Mouse (Mus musculus) CH12F3 (cell line): ENCODE results near the gene Hap1.
"Not testable (repeated sequence)": the region's sequence is repeated elsewhere in the genome, so short reads cannot be mapped to it uniquely, and the experiment has no call there.

Source experiments
- in situ Hi-C: fragments of 300-500 bp; cut with MboI; formaldehyde crosslinking; loops from 2 replicates; pipeline ENCODE4 v1.14.3; 2020; ENCODE audit warnings: low sequenced_read_pairs

Hap1 gene

DNA sequence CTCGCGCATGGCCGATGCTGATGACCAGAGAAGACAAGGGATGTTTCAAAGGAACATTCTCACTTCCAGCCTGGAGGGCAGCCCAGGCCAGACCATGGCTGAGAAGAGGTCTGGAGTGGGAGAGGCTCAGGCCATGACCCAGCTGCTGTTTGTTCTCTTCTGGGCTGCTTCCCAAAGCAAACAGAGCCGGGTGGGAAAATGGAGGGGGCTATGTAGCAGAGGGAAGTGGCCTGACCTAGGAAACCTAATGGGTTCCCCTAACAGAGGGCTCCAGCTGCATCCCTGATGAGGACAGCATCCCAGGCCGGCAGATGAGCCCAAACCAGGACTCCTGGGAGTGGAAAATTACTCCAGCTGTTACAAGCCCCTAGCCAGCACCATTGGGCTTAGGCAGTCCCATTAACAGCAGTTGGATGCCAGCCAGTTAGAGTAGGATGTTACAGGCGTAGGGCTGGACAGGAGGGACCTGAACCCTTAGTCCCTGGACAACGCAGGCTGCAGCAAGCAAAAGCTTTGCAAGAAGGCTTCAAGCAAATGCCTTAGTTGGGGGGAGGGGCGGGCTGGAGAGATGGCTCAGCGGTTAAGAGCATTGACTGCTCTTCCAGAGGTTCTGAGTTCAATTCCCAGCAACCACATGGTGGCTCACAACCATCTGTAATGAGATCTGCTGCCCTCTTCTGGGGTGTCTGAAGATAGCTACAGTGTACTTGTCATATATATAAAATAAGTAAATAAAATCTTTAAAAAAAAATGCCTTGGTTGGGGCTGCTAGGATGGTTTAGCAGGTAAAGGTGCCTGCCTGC lies 35.4 kb upstream of the Hap1 start:
- in situ Hi-C loops: no loop called here

DNA sequence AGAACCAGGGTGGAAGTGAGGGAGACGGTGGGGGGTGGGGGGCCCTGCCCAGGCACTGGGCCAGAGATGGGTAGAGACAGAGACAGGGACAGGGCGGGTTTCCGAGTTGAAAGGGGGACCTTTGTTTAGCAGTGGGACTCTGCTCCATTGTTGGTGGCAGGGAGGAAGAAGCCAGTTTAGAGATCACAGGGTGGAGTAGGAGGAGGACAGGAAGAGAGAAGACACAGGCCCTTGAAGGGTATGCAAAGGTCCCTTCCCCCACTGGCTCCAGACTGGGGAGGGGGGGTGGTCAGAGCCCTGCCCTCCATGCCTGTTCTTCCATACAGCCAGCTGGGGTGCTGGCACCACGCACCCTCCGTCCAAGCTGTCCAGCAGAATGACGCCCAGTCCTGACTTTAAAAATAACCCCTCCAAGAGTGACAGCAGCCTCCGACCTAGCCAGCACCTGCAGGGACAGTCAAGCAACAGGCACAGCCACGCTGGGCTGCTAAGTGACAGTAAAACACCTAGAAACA lies 34.1 kb upstream of the Hap1 start:
- in situ Hi-C loops: no loop called here

DNA sequence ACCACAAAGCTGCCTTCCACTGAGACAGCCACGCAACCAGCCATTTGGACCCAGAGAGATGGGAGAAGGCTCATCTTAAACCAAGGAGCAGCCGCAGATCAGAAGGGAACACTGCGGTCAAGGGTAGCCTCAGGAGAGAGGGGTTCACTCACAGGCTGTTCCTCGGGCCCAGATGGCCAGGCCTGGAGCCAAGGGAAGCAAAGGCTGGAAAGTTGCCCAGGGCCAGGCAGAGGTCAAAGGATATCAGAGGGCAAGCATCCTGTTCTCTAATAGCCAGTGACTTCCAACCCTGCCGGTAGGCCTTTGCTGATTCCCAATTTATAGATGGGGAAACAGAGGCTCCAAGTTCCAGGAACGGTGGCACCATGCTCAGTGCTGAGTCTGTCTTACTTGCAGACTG lies 32.7 kb upstream of the Hap1 start:
- in situ Hi-C loops: no loop called here

DNA sequence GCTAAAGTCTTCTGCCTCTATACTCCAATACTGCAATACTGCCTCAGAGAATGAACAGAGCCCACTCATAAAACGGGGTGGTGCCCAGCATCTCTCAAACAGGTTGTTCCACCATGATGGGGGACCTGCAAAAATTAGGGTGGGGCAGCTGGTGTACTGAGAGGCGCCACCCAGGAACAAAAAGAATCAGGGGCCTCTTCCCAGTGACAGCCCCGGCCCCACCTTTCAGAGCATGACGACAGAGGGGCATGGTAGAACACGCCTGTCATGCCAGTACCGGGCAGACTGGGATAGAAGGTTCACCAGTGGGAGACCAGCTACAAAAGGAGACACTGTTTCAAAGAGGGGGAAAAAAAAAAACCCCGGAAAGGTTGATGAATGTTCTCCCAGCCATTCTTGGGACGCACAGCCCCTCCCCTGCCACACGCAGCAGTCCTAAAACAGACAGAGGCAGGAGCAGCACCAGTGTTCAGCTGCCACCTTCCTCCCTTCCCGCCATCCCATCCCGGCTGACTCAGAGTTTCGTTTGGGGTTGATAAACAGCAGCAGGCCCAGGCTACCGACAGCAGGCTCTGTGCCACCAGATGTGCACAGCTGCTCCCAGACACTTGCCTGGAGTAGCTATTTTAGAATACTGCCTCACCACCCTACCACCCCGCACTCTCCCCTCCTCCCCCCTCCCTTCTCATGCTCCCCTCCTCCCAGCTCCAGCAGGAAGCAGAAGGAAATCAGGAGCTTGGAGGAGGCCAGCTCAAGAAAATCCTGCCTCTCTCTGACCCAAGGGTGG lies 31.9 kb upstream of the Hap1 start:
- in situ Hi-C loops: no loop called here

GRCm38 (mm10) chr11:100387111-100387510 lies 31.2 kb upstream of the Hap1 start:
- in situ Hi-C loops: no loop called here

- in situ Hi-C loops: no loop called here
Measured at GRCm38 (mm10) chr11:100386586-100386985, 30.7 kb upstream of the Hap1 start.

DNA sequence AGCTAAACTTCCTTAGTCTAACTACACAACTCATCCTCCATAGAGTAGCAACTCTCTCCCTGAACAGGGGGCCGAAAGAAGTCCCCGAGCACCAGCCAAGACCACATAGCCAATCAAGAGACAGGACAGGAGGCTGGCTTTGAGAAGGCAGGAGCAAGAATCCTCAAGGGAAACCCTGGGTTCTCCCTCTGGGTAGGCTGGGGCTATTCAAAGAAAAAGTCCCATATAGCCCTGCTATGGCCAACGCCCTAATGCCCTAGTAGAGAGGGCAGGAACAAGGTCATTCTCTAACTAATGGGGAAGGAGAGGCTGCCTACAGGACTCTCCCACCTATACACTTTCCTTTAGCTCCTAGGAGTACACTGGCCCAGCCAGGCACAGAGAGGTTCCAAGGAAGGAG lies 29.1 kb upstream of the Hap1 start:
- in situ Hi-C loops: no loop called here

DNA sequence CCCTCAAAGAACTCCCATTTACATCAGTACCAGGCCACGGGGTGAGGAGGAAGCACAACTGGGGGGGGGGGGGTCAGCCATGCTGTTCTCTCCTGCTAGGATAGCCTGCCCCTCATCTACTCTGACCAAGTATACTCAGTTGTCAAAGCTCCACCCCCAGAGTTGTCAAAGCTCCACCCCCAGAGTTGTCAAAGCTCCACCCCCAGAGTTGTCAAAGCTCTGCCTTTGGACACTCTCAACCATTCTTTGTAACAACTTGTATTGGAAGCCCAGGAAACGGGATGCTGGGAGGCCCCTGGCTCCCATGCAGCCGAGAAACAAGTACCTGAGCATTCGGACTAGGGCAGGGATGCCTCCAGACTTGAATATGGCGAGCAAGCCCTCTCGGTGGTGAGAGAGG lies 26.8 kb upstream of the Hap1 start:
- in situ Hi-C loops: no loop called here

DNA sequence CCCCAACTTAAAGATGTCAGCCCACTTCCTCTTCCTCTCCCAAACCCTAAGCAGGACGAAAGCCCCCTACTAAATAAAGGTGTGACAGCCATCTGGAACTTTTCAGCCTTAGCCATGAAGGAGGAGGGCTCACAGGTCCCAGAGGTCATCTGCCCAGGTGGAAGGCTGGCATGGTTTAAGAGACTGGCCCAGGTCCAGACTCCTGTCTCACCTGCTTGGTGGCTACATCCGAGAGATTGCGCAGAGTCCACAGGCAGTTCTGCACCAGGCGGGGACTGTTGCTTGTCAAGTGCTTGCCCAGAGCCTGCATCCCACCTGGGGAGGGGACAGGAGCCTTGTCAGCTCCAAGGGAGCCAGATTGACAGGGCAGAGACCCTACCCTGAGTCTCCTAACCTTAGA lies 23.4 kb upstream of the Hap1 start:
- in situ Hi-C loops: no loop called here

DNA sequence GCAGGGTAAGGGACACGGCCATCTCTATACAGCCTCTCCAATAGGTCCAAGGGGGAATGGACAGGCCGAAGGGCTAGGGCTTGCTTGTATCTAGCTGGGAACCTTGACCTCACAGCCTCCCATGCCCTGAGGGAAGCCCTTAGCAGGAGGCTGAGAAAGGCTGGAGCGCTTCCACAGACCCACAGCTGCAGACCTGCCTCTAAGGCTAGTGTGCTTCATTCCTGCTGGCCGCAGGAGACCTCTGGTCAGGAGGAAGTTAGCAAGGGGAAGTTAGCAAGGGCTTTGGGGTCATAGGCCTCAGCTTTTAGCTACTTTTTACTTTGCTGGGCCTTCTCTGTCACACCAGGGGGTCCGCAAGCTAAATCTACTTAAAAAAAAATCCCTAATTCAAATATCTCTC lies 22.5 kb upstream of the Hap1 start:
- in situ Hi-C loops: no loop called here

DNA sequence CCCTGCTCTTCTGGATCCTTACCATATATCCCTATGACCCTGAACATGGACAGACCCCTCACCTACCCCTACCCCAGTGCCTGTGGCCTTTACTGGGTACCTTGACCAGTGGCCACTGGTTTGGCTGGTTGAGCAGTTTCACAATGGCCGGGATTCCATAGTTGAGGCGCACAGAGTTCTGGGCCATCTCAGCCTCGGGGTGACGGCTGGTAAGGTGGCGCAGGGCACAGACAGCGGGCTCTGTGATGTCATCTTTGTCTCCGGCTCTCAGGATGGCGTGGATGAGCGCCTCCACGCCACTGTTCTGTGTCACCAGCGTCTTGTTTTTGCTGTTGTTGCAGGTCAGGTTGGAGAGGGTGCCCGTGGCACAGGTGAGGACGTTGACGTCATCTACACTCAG lies 22.1 kb upstream of the Hap1 start:
- in situ Hi-C loops: no loop called here

GRCm38 (mm10) chr11:100376746-100377389 lies 20.9 kb upstream of the Hap1 start:
- in situ Hi-C loops: no loop called here

GRCm38 (mm10) chr11:100376005-100376404 lies 20.1 kb upstream of the Hap1 start:
- in situ Hi-C loops: no loop called here

DNA sequence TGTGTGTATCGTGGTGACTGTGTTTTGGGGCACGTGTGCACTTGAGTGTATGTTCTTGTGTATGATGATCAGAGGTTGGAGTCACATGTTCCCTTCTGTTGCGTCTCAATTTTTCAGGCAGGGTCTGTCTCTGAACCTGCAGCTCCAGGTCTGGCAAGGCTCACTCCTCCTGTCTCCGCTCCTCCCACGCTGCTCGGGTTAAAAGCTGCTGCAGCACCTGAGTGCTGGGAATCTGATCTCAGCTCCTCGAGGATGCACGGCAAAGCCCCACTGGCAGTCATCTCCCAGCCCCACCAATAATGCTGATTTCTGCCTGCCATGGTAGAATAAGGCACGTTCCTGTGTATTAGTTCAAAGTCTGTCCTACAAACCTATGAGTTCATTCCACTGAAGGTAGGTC lies 19.2 kb upstream of the Hap1 start:
- in situ Hi-C loops: no loop called here

- in situ Hi-C loops: loop anchor here (5.0 kb wide), 1 partner anchor 35 kb away; no protein-coding TSS in a partner anchor
Measured at GRCm38 (mm10) chr11:100371981-100372558, 16.1 kb upstream of the Hap1 start.

DNA sequence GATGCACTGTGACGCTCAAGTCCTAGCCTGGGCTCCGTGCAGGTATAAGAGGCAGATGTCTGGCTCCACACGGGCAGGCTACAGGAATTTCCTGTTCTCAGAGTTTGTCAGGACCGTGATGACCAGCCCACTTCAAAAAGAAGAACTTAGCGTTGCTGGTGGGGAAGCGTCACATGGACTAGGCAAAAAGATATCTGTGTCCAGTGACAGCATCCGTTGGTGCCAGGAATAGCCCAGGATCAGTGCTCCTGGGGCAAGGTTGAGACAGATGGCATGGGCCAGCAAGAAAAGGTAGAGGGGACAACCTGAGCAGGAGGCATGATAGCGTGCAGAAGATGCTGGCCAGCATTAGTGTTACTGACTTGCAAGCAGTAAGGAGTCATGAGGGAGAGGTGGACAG lies 13.9 kb upstream of the Hap1 start:
- in situ Hi-C loops: loop anchor here (5.0 kb wide), 1 partner anchor 37 kb away; no protein-coding TSS in a partner anchor

DNA sequence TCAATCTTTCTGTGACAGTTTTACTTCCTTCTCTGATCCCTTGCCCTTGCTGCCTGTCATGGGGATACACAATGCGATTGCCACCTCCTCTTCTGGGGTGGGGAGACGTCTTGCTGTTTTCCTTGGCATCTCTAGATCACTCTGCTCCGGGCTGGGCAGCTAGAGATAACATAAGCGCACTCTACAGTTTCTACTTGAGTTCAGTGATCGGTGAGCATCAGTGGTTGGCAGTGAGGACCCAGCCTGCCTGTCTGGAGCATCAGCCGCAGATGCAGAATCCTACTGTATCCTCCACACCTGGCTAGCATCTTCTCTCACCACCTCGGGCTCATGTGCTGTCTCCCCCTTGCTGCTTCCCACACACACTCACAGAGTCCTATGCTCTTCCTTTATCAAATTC lies 13.2 kb upstream of the Hap1 start:
- in situ Hi-C loops: no loop called here

GRCm38 (mm10) chr11:100362979-100363562 lies 7.1 kb upstream of the Hap1 start:
- in situ Hi-C loops: no loop called here

DNA sequence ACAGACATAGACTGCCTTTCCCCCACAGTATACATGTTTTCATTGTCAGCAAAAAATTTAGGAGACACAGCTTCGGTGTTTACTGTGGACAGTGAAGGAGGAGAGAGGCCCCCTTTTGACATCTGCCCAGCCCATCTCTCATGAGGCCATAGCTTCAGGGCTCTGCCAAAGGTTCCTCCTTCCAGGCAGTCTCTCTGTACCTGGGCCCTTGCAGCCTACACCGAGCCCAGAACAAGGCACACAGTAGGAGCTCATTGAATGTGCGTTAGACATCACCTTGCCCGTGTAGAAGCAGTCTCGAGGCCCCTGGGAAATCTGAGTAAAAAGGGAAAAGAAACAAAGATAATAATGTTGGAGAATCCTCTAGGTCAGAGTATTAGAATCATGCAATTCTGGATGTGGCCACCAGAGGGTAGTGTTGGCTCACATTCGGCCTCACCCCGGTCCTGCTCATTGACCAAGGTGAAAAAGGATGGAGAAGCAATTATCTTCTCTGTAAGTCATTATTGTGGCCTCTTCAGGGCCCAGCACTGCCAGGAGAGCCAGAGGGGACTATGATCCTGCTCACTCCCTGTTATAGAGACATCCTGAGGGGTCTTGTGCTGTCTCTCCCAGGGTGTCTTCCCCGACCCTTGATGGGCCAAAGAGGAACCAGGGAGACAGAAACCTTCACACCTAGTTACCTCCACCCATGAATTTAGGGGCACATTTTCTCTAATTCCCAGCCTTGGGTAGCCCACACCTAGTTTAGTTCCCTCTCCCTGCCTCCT lies 6.5 kb upstream of the Hap1 start:
- in situ Hi-C loops: no loop called here

- in situ Hi-C loops: not testable (repeated sequence)
Measured at GRCm38 (mm10) chr11:100361059-100361458, 5.1 kb upstream of the Hap1 start.
